Comparison of ENCODE assay signal across 10 mouse cellular contexts in genomic region chr2:157059166-157059565, GRCm38 (mm10). TPM values are rescaled to one million over a fixed set of nuclear protein-coding genes. Genes with fewer than 3 reads are reported as not detected.
DNase-seq lines count a peak whose midpoint lies in the region; ATAC-seq and TF ChIP-seq lines count a peak whose summit lies in the region.
"Had no signal": no experiment of that assay in that cellular context is flagged by ENCODE, and none has a peak within 500 bp of the region (broad histone marks: within the 10 kb centered on the region; RNA-seq: fewer than 3 reads in every experiment).

No protein-coding gene starts in this region.

- intact Hi-C loops in left cerebral cortex, postnatal 4 days (cut with DNase I): no loop called here

- H3K9ac ChIP-seq in forebrain, postnatal 0 days: no peak overlapping the region
- no peak overlapping the region for H3K9ac ChIP-seq in liver, postnatal 0 days (replicated peaks)

- H3K27ac ChIP-seq in forebrain, postnatal 0 days (ENCODE audit: low read depth, low read length): peak overlapping the region; percentile 79
- 0 out of 2 replicates have a peak overlapping the region, but pooled peaks have one; percentile 4 for H3K27ac ChIP-seq in liver, postnatal 0 days (ENCODE audit: low read depth)

- no peak overlapping the region for H3K4me2 ChIP-seq in forebrain, postnatal 0 days (ENCODE audit: low read depth)
- H3K4me2 ChIP-seq in liver, postnatal 0 days (ENCODE audit: low read depth, low read length): 0 out of 2 replicates have a peak overlapping the region, but pooled peaks have one; percentile 35

- 54% methylated on average over 8 of the region's 8 CpGs for WGBS in forebrain, postnatal 0 days
- WGBS in liver, postnatal 0 days (ENCODE audit: insufficient replicate concordance): 68% methylated on average over 8 of the region's 8 CpGs

- H3K4me1 ChIP-seq in E14TG2a.4 (replicated peaks; ENCODE audit: low read depth, low read length): peaks cover 71% of the 10 kb centered on the region
- peaks cover 19% of the 10 kb centered on the region; the same call in 1 of the 2 replicates for H3K4me1 ChIP-seq in forebrain, postnatal 0 days (ENCODE audit: insufficient read depth)
- peaks cover 11% of the 10 kb centered on the region for H3K4me1 ChIP-seq in liver, postnatal 0 days (ENCODE audit: insufficient read depth)

- TF ChIP-seq EP300 in liver, postnatal 0 days (IDR thresholded peaks at IDR 0.05; ENCODE audit: low read depth): no peak

- no peaks in the 10 kb centered on the region for H3K36me3 ChIP-seq in E14TG2a.4 (ENCODE audit: insufficient read depth, low read length)
- peaks cover 24% of the 10 kb centered on the region for H3K36me3 ChIP-seq in forebrain, postnatal 0 days (ENCODE audit: insufficient read depth)
- no peaks in the 10 kb centered on the region for H3K36me3 ChIP-seq in liver, postnatal 0 days (replicated peaks; ENCODE audit: insufficient read depth, low read length)

- H3K27me3 ChIP-seq in E14TG2a.4 (ENCODE audit: insufficient read depth, low read length): no peaks in the 10 kb centered on the region
- H3K27me3 ChIP-seq in forebrain, postnatal 0 days (ENCODE audit: insufficient read depth, low read length): no peaks in the 10 kb centered on the region
- no peaks in the 10 kb centered on the region for H3K27me3 ChIP-seq in liver, postnatal 0 days (ENCODE audit: insufficient read depth, low read length)

- DNase-seq in cerebellum, adult 9-11 months: peak; percentile 75
- no peak for DNase-seq in cerebellum, adult 8-10 months
- DNase-seq in forebrain, postnatal 0 days: no peak
- DNase-seq in liver, postnatal 0 days: no peak
- DNase-seq in right cerebral cortex, postnatal 14 days: no peak
- DNase-seq in adrenal gland, postnatal 25 days: no peak
- no peak for DNase-seq in left cerebral cortex, postnatal 4 days

- no peaks in the 10 kb centered on the region for H3K9me3 ChIP-seq in E14TG2a.4 (ENCODE audit: low read length)
- no peaks in the 10 kb centered on the region for H3K9me3 ChIP-seq in forebrain, postnatal 0 days (ENCODE audit: low read length)
- H3K9me3 ChIP-seq in liver, postnatal 0 days (ENCODE audit: low read length): no peaks in the 10 kb centered on the region

- ATAC-seq in forebrain, postnatal 0 days: no peak
- ATAC-seq in liver, postnatal 0 days: no peak

- TF ChIP-seq CTCF in E14TG2a.4 (conservative IDR thresholded peaks at IDR 0.05; ENCODE audit: low read length): no peak
- TF ChIP-seq CTCF in forebrain, postnatal 0 days (IDR thresholded peaks at IDR 0.05; ENCODE audit: low read depth): no peak
- TF ChIP-seq CTCF in liver, postnatal 0 days (IDR thresholded peaks at IDR 0.05; ENCODE audit: low read depth): no peak

- peak overlapping the region; percentile 79 for H3K4me3 ChIP-seq in E14TG2a.4 (replicated peaks; ENCODE audit: low read length)
- H3K4me3 ChIP-seq in forebrain, postnatal 0 days (ENCODE audit: low read depth, low read length): no peak overlapping the region
- no peak overlapping the region for H3K4me3 ChIP-seq in liver, postnatal 0 days (ENCODE audit: low read depth, low read length)

RNA-seq across cellular contexts. Expression of gene Soga1, which starts 19.9 kb away (rescaled TPM):
- 80.5 and 93.7 TPM in 2 replicates for total RNA-seq in forebrain, postnatal 0 days (2014; rRNA removed)
- 3.1 and 3.9 TPM in 2 replicates for polyA plus RNA-seq in forebrain, postnatal 0 days (2015; fragmentation: Nextera tagmentation; extraction: Ambion mirVana)
- 0.65 and 1.0 TPM in 2 replicates for polyA plus RNA-seq in liver, postnatal 0 days (2015; fragmentation: Nextera tagmentation; extraction: Ambion mirVana)
- 45.8 and 49.1 TPM in 2 replicates for total RNA-seq in adrenal gland, postnatal 25 days (2021)
- total RNA-seq in left cerebral cortex, postnatal 4 days (2021): 100 to 1,000 TPM; 104 to 108 TPM

RNA-seq across cellular contexts. Expression of gene Tldc2, which starts 27.7 kb away (rescaled TPM):
- total RNA-seq in forebrain, postnatal 0 days (2014; rRNA removed): not detected in 2 replicates
- polyA plus RNA-seq in forebrain, postnatal 0 days (2015; fragmentation: Nextera tagmentation; extraction: Ambion mirVana): not detected in 2 replicates
- polyA plus RNA-seq in liver, postnatal 0 days (2015; fragmentation: Nextera tagmentation; extraction: Ambion mirVana): not detected in 2 replicates
- total RNA-seq in adrenal gland, postnatal 25 days (2021): not detected in 2 replicates
- total RNA-seq in left cerebral cortex, postnatal 4 days (2021): not detected
- total RNA-seq: granulocyte monocyte progenitor cell, adult 5-6 weeks; monocyte, adult 5-6 weeks had no signal

RNA-seq across cellular contexts. Expression of gene Dsn1, which starts 52.2 kb away (rescaled TPM):
- 8.0 and 12.2 TPM in 2 replicates for total RNA-seq in forebrain, postnatal 0 days (2014; rRNA removed)
- 9.3 and 10.0 TPM in 2 replicates for polyA plus RNA-seq in forebrain, postnatal 0 days (2015; fragmentation: Nextera tagmentation; extraction: Ambion mirVana)
- polyA plus RNA-seq in liver, postnatal 0 days (2015; fragmentation: Nextera tagmentation; extraction: Ambion mirVana): 12.4 and 14.0 TPM in 2 replicates
- 5.9 and 7.8 TPM in 2 replicates for total RNA-seq in adrenal gland, postnatal 25 days (2021)
- 1 to 10 TPM; 7.4 to 8.4 TPM for total RNA-seq in left cerebral cortex, postnatal 4 days (2021)
